Comparison of ENCODE assay signal across 26 mouse cellular contexts in the genomic region with DNA sequence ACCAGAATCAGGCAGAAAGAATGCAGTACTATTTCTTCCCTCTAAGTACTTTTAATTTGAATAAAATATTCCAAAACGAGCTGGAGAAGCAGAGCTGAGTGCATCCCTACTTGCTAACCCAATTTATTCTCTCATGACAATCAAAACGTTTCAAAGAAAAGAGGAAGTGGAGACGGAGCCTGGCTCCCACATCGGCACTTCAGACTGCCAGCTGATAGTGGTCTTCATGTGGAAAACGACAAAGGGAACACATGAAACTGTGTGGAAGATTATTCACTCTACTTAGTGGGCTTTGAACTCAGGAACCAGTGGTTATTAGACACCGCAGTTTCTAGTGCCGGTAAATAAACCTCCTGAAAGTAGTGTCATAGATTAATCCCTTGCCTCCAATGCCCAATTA. TPM values are rescaled to one million over a fixed set of nuclear protein-coding genes. Genes with fewer than 3 reads are reported as not detected.
DNase-seq lines count a peak whose midpoint lies in the region; ATAC-seq and TF ChIP-seq lines count a peak whose summit lies in the region.
"Had no signal": no experiment of that assay in that cellular context is flagged by ENCODE, and none has a peak within 500 bp of the region (broad histone marks: within the 10 kb centered on the region; RNA-seq: fewer than 3 reads in every experiment).

No protein-coding gene starts in this region.

- peaks cover 66% of the 10 kb centered on the region for H3K4me1 ChIP-seq in kidney, embryonic 15.5 days
- H3K4me1 ChIP-seq in MEL (ENCODE audit: control insufficient read depth in 1 of 2, insufficient read depth in 2 of 2, low read length in 2 of 2) = no peaks in the 10 kb centered on the region

- H3K27me3 ChIP-seq in kidney, embryonic 15.5 days = no peaks in the 10 kb centered on the region
- no peaks in the 10 kb centered on the region; a peak in 1 of 4 replicates for H3K27me3 ChIP-seq in MEL (ENCODE audit: control insufficient read depth in 1 of 2, insufficient read depth in 2 of 2, low read length in 2 of 2)
- H3K27me3 ChIP-seq: heart, embryonic 13.5 days; hindbrain, embryonic 12.5 days; limb, embryonic 13.5 days; liver, embryonic 12.5 days; neural tube, embryonic 13.5 days had no signal

- no peaks in the 10 kb centered on the region for H3K9me3 ChIP-seq in kidney, embryonic 15.5 days (replicated peaks)
- H3K9me3 ChIP-seq in MEL (replicated peaks; ENCODE audit: insufficient read depth, low read length) = no peaks in the 10 kb centered on the region
- H3K9me3 ChIP-seq: embryonic facial prominence, embryonic 10.5 days; heart, embryonic 13.5 days; hindbrain, embryonic 12.5 days; limb, embryonic 13.5 days; liver, embryonic 12.5 days; neural tube, embryonic 13.5 days had no signal

- no peak for TF ChIP-seq RAD21 in MEL (IDR thresholded peaks at IDR 0.05; ENCODE audit: low read depth, low read length)

- TF ChIP-seq CTCF in MEL (IDR thresholded peaks at IDR 0.05 in 2 of 3, conservative IDR thresholded peaks at IDR 0.05 in 1 of 3; ENCODE audit: control insufficient read depth in 1 of 3, insufficient read depth in 1 of 3, low read depth in 2 of 3, low read length in 3 of 3, poor library complexity in 1 of 3, severe bottlenecking in 1 of 3) = no peak

- 33% methylated on average over 7 of the region's 7 CpGs for WGBS in kidney, embryonic 15.5 days

- no peak overlapping the region for H3K4me3 ChIP-seq in kidney, embryonic 15.5 days (replicated peaks)
- no peak overlapping the region for H3K4me3 ChIP-seq in MEL (ENCODE audit: control insufficient read depth in 1 of 2, insufficient read depth in 1 of 2, low read depth in 2 of 2, low read length in 2 of 2)
- H3K4me3 ChIP-seq: embryonic facial prominence, embryonic 10.5 days; heart, embryonic 13.5 days; hindbrain, embryonic 12.5 days; limb, embryonic 13.5 days; liver, embryonic 12.5 days; myocyte; neural tube, embryonic 13.5 days had no signal

- no peak for DNase-seq in kidney, postnatal 36 days
- peak; percentile 9 for DNase-seq in MEL (ENCODE audit: low read depth, low spot score)
- DNase-seq in ovary, postnatal 36 days (ENCODE audit: low spot score) = no peak
- DNase-seq in frontal cortex, postnatal 25 days (ENCODE audit: low spot score in 2 of 2) = no peak
- DNase-seq: adrenal gland, postnatal 14 days; cerebellum, adult 2 months; cerebellum, postnatal 36 days; heart, adult 18-20 months; heart, postnatal 14 days; kidney, adult 2 months; kidney, postnatal 14 days; layer of hippocampus, postnatal 36 days; lung, adult 2 months; right cerebral cortex, adult 18-20 months had no signal

- H3K27ac ChIP-seq in kidney, embryonic 15.5 days = peak overlapping the region; percentile 93
- no peak overlapping the region for H3K27ac ChIP-seq in MEL (ENCODE audit: control insufficient read depth, low read depth, low read length)
- H3K27ac ChIP-seq: embryonic facial prominence, embryonic 10.5 days; heart, embryonic 13.5 days; hindbrain, embryonic 12.5 days; liver, embryonic 12.5 days; neural tube, embryonic 13.5 days had no signal

- no peak overlapping the region for H3K4me2 ChIP-seq in kidney, embryonic 15.5 days
- H3K4me2 ChIP-seq: heart, embryonic 13.5 days; hindbrain, embryonic 12.5 days; limb, embryonic 13.5 days; liver, embryonic 12.5 days; neural tube, embryonic 13.5 days had no signal

- peaks cover 36% of the 10 kb centered on the region for H3K36me3 ChIP-seq in kidney, embryonic 15.5 days
- no peaks in the 10 kb centered on the region for H3K36me3 ChIP-seq in MEL (ENCODE audit: control insufficient read depth in 1 of 2, insufficient read depth in 2 of 2, low read length in 2 of 2)
- H3K36me3 ChIP-seq: hindbrain, embryonic 12.5 days; neural tube, embryonic 13.5 days had no signal

- TF ChIP-seq EP300 in MEL (IDR thresholded peaks at IDR 0.05; ENCODE audit: low read depth in 1 of 2, low read length in 2 of 2) = no peak

- TF ChIP-seq POLR2A in MEL (IDR thresholded peaks at IDR 0.05; ENCODE audit: control insufficient read depth in 1 of 2, insufficient read depth in 1 of 2, low read depth in 1 of 2, low read length in 2 of 2, poor library complexity in 1 of 2) = no peak

- no peak for ATAC-seq in kidney, embryonic 15.5 days (replicated peaks; ENCODE audit: low FRiP score)
- peak; percentile 70 for ATAC-seq in common myeloid progenitor, adult 5-6 weeks (replicated peaks; ENCODE audit: low read depth, poor library complexity, severe bottlenecking)
- ATAC-seq in megakaryocyte progenitor cell, adult 5-6 weeks (replicated peaks; ENCODE audit: poor library complexity) = peak; percentile 53
- ATAC-seq: liver, embryonic 12.5 days; midbrain, embryonic 16.5 days had no signal

- H3K9ac ChIP-seq in kidney, embryonic 15.5 days = no peak overlapping the region
- no peak overlapping the region for H3K9ac ChIP-seq in MEL (ENCODE audit: control insufficient read depth, low read depth, low read length, poor library complexity, severe bottlenecking)
- H3K9ac ChIP-seq: heart, embryonic 13.5 days; hindbrain, embryonic 12.5 days; limb, embryonic 13.5 days; liver, embryonic 12.5 days; neural tube, embryonic 13.5 days had no signal

- no peaks in the 10 kb centered on the region for H3K79me2 ChIP-seq in MEL (ENCODE audit: control insufficient read depth, insufficient read depth, low read length, poor library complexity)

TF ChIP-seq in MEL, 35 proteins besides CTCF, POLR2A, EP300 and RAD21:
- TF ChIP-seq ZNF384 (IDR thresholded peaks at IDR 0.05; ENCODE audit: low read depth, low read length) = no peak
- no peak for TF ChIP-seq POLR2AphosphoS5 (IDR thresholded peaks at IDR 0.05; ENCODE audit: borderline replicate concordance, low read depth, low read length)
- no peak for TF ChIP-seq ELF1 (IDR thresholded peaks at IDR 0.05; ENCODE audit: low read depth, low read length)
- TF ChIP-seq UBTF (IDR thresholded peaks at IDR 0.05; ENCODE audit: borderline replicate concordance, insufficient read depth, low read depth, low read length) = no peak
- no peak for TF ChIP-seq KAT2A (conservative IDR thresholded peaks at IDR 0.05; ENCODE audit: low read depth, low read length)
- TF ChIP-seq MYB (IDR thresholded peaks at IDR 0.05; ENCODE audit: low read depth, low read length) = no peak
- TF ChIP-seq GATA1 (IDR thresholded peaks at IDR 0.05; ENCODE audit: low read depth, low read length) = no peak
- no peak for TF ChIP-seq CHD1 (IDR thresholded peaks at IDR 0.05; ENCODE audit: low read depth, low read length)

RNA-seq across cellular contexts. Expression of gene Hmga2, which starts 41.8 kb away (rescaled TPM):
- polyA plus RNA-seq in kidney, embryonic 15.5 days (2015; fragmentation: Nextera tagmentation; extraction: Ambion mirVana) = 28.3 and 30.3 TPM in 2 replicates
- not detected in 2 replicates for total RNA-seq in MEL (2012; rRNA removed)
- under 1 TPM in 1 of 2 experiments, not detected in 1; 0.15 TPM for polyA plus RNA-seq in MEL (2012; ENCODE audit: insufficient read depth in 1 of 2, insufficient read length in 2 of 2, low read depth in 1 of 2, low replicate concordance in 2 of 2, missing spikeins in 1 of 2)
- 6.1 and 7.0 TPM in 2 replicates for total RNA-seq in common myeloid progenitor, adult 5-6 weeks (2017)
- total RNA-seq in megakaryocyte progenitor cell, adult 5-6 weeks (2015) = 2.9 and 4.3 TPM in 2 replicates
- 0.50 and 1.4 TPM in 2 replicates for total RNA-seq in megakaryocyte progenitor cell, adult 5-6 weeks (2017)
- total RNA-seq: heart, adult 18-20 months had no signal
- polyA plus RNA-seq: frontal cortex, adult 2 months; lung, adult 2 months had no signal
